Mouse (Mus musculus): ENCODE measurements at regions not wholly inside any gene's neighbourhood (a gene's known extent, or its start where the extent isn't known, plus 50 kb on each side); places are given as distances from the start of the nearest gene placed in this dataset.

GRCm38 (mm10) chr11:57951541-57952326 is 57.1 kb upstream of the Larp1 start:
- Histone ChIP-seq H3K27ac (ENCODE audit: insufficient read depth, low read depth, low read length) (0 out of 2 replicates have a peak overlapping the region, but pooled peaks have one; percentile 9), H3K4me3 (ENCODE audit: low read depth, low read length) (0 out of 2 replicates have a peak overlapping the region, but pooled peaks have one; percentile 1), H3K4me1 (ENCODE audit: control insufficient read depth, insufficient read depth, insufficient read length, low read length) (no peaks in the 10 kb centered on the region; the same call in 1 of the 2 replicates), H3K27me3 (ENCODE audit: control insufficient read depth, insufficient read depth, low read length) (no peaks in the 10 kb centered on the region), H3K36me3 (ENCODE audit: control insufficient read depth, insufficient read depth, low read length) (no peaks in the 10 kb centered on the region)
- TF ChIP-seq CTCF (IDR thresholded peaks at IDR 0.05; ENCODE audit: extremely low read depth, insufficient read length, insufficient replicate concordance, low read depth, low read length) (no peak), POLR2A (IDR thresholded peaks at IDR 0.05; ENCODE audit: low read depth, low read length) (no peak)
- 74% methylated on average over 20 of the region's 20 CpGs for WGBS

- 0% methylated on average over 4 of the region's 4 CpGs for WGBS
- H3K27me3 ChIP-seq (ENCODE audit: control insufficient read depth, insufficient read depth, low read length) = no peaks in the 10 kb centered on the region
- TF ChIP-seq POLR2A (IDR thresholded peaks at IDR 0.05; ENCODE audit: low read depth, low read length) = no peak
- TF ChIP-seq CTCF (IDR thresholded peaks at IDR 0.05; ENCODE audit: extremely low read depth, insufficient read length, insufficient replicate concordance, low read depth, low read length) = no peak
- no peaks in the 10 kb centered on the region for H3K36me3 ChIP-seq (ENCODE audit: control insufficient read depth, insufficient read depth, low read length)
- H3K4me3 ChIP-seq (ENCODE audit: low read depth, low read length) = no peak overlapping the region
- no peaks in the 10 kb centered on the region; the same call in 1 of the 2 replicates for H3K4me1 ChIP-seq (ENCODE audit: control insufficient read depth, insufficient read depth, insufficient read length, low read length)
- 0 out of 2 replicates have a peak overlapping the region, but pooled peaks have one; percentile 9 for H3K27ac ChIP-seq (ENCODE audit: insufficient read depth, low read depth, low read length)
Observed at GRCm38 (mm10) chr11:57950989-57951388, 57.9 kb upstream of the Larp1 start.

GRCm38 (mm10) chr11:57949067-57949466 is 59.8 kb upstream of the Larp1 start:
- H3K27ac ChIP-seq (ENCODE audit: insufficient read depth, low read depth, low read length) = no peak overlapping the region
- H3K27me3 ChIP-seq (ENCODE audit: control insufficient read depth, insufficient read depth, low read length) = no peaks in the 10 kb centered on the region
- no peaks in the 10 kb centered on the region; the same call in 1 of the 2 replicates for H3K4me1 ChIP-seq (ENCODE audit: control insufficient read depth, insufficient read depth, insufficient read length, low read length)
- H3K4me3 ChIP-seq (ENCODE audit: low read depth, low read length) = no peak overlapping the region
- 70% methylated on average over 9 of the region's 9 CpGs for WGBS
- H3K36me3 ChIP-seq (ENCODE audit: control insufficient read depth, insufficient read depth, low read length) = no peaks in the 10 kb centered on the region
- no peak for TF ChIP-seq POLR2A (IDR thresholded peaks at IDR 0.05; ENCODE audit: low read depth, low read length)
- no peak for TF ChIP-seq CTCF (IDR thresholded peaks at IDR 0.05; ENCODE audit: extremely low read depth, insufficient read length, insufficient replicate concordance, low read depth, low read length)

- TF ChIP-seq CTCF (IDR thresholded peaks at IDR 0.05; ENCODE audit: extremely low read depth, insufficient read length, insufficient replicate concordance, low read depth, low read length) = no peak
- TF ChIP-seq POLR2A (IDR thresholded peaks at IDR 0.05; ENCODE audit: low read depth, low read length) = no peak
- Histone ChIP-seq H3K4me3 (ENCODE audit: low read depth, low read length) (no peak overlapping the region), H3K4me1 (ENCODE audit: control insufficient read depth, insufficient read depth, insufficient read length, low read length) (no peaks in the 10 kb centered on the region; the same call in 1 of the 2 replicates), H3K27ac (ENCODE audit: insufficient read depth, low read depth, low read length) (no peak overlapping the region), H3K36me3 (ENCODE audit: control insufficient read depth, insufficient read depth, low read length) (no peaks in the 10 kb centered on the region), H3K27me3 (ENCODE audit: control insufficient read depth, insufficient read depth, low read length) (no peaks in the 10 kb centered on the region)
- 85% methylated on average over 4 of the region's 4 CpGs for WGBS
Observed at GRCm38 (mm10) chr11:57947347-57947746, 61.5 kb upstream of the Larp1 start.

GRCm38 (mm10) chr11:57934391-57934850 is 74.4 kb upstream of the Larp1 start:
- Histone ChIP-seq H3K4me3 (ENCODE audit: low read depth, low read length) (peak overlapping the region; percentile 43), H3K27me3 (ENCODE audit: control insufficient read depth, insufficient read depth, low read length) (no peaks in the 10 kb centered on the region), H3K4me1 (ENCODE audit: control insufficient read depth, insufficient read depth, insufficient read length, low read length) (no peaks in the 10 kb centered on the region), H3K36me3 (ENCODE audit: control insufficient read depth, insufficient read depth, low read length) (no peaks in the 10 kb centered on the region), H3K27ac (ENCODE audit: insufficient read depth, low read depth, low read length) (no peak overlapping the region)
- WGBS = 6% methylated on average over 13 of the region's 13 CpGs
- TF ChIP-seq CTCF (IDR thresholded peaks at IDR 0.05; ENCODE audit: extremely low read depth, insufficient read length, insufficient replicate concordance, low read depth, low read length) (peak; percentile 96), POLR2A (IDR thresholded peaks at IDR 0.05; ENCODE audit: low read depth, low read length) (no peak)

GRCm38 (mm10) chr11:57933065-57933464 is 75.8 kb upstream of the Larp1 start:
- Histone ChIP-seq H3K27me3 (ENCODE audit: control insufficient read depth, insufficient read depth, low read length) (no peaks in the 10 kb centered on the region), H3K36me3 (ENCODE audit: control insufficient read depth, insufficient read depth, low read length) (no peaks in the 10 kb centered on the region), H3K4me1 (ENCODE audit: control insufficient read depth, insufficient read depth, insufficient read length, low read length) (no peaks in the 10 kb centered on the region), H3K4me3 (ENCODE audit: low read depth, low read length) (no peak overlapping the region), H3K27ac (ENCODE audit: insufficient read depth, low read depth, low read length) (no peak overlapping the region)
- WGBS = 45% methylated on average over 5 of the region's 5 CpGs
- TF ChIP-seq CTCF (IDR thresholded peaks at IDR 0.05; ENCODE audit: extremely low read depth, insufficient read length, insufficient replicate concordance, low read depth, low read length) (no peak), POLR2A (IDR thresholded peaks at IDR 0.05; ENCODE audit: low read depth, low read length) (no peak)

GRCm38 (mm10) chr11:57929506-57929905 is 79.4 kb upstream of the Larp1 start:
- TF ChIP-seq POLR2A (IDR thresholded peaks at IDR 0.05; ENCODE audit: low read depth, low read length) = no peak
- TF ChIP-seq CTCF (IDR thresholded peaks at IDR 0.05; ENCODE audit: extremely low read depth, insufficient read length, insufficient replicate concordance, low read depth, low read length) = no peak
- WGBS = 15% methylated on average over 18 of the region's 18 CpGs

More at GRCm38 (mm10) chr11:57929506-57929905, 79.4 kb upstream of the Larp1 start:
- Histone ChIP-seq H3K4me3 (ENCODE audit: low read depth, low read length) (no peak overlapping the region), H3K27me3 (ENCODE audit: control insufficient read depth, insufficient read depth, low read length) (no peaks in the 10 kb centered on the region), H3K27ac (ENCODE audit: insufficient read depth, low read depth, low read length) (no peak overlapping the region), H3K36me3 (ENCODE audit: control insufficient read depth, insufficient read depth, low read length) (no peaks in the 10 kb centered on the region), H3K4me1 (ENCODE audit: control insufficient read depth, insufficient read depth, insufficient read length, low read length) (no peaks in the 10 kb centered on the region)

Measured in small intestine, adult 2 months (tissue).